Mouse (Mus musculus) ovary, postnatal 10 days (tissue): ENCODE data around the gene Pabpn1l.

Experiments used
- DNase-seq: peaks from one replicate; pipeline ENCODE4 v3.0.0; 2022; ENCODE audit warnings: low spot score

Pabpn1l gene

GRCm38 (mm10) chr8:122617947-122618546 lies 4.5 kb downstream of the Pabpn1l start:
- DNase-seq = peak; percentile 64

- no peak for DNase-seq
Measured at GRCm38 (mm10) chr8:122616181-122616905, 6.2 kb downstream of the Pabpn1l start.

DNA sequence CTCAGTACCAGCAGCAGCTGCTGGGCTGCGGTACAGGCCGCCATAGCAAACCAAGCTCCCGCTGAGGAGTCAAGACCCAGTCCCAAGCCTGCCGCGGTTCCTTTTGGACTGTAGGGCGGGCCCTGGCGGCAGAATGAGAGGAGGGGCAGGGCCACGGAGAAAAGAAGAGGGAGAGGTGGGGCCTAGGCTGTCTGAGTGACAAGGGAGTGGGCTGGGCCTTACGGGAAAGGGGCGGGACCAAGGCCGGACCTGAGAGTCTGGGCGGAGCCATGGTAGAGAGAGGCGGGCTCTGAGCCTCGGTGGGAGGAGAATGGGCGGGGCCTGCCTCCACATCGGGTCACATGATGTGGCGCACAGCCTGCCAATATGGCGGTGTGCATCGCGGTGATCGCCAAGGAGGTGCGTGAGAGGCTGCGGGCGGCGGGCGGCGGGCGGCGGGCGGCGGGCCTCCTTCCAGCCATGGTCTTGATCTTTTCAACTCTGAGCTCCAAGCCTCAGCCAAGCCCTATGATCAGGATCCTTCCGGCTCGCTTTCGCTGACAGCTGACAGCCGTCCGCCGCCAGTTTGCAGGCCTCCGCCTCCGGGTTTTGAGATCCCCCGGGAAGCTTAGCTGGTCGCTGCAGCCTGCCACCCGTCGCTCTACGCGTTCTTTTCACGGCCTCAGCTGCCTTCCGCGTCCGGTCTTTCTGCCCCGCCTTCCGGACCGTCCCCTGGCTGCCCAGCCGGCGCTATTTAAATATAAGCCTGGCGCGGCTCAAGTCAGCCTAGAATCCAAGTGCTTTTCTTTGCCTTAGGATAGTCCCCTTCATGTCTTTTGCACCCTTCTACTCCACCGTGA lies 11.0 kb downstream of the Pabpn1l start, which contains the start of the genes Galns and Trappc2l:
TSS of gene Galns (minus strand) at position 169 of the 839 bp plus-strand sequence.
TSS of gene Trappc2l (plus strand) at position 346 of the 839 bp plus-strand sequence.
- peak; percentile 76 for DNase-seq

- DNase-seq = no peak
Measured at GRCm38 (mm10) chr8:122610612-122611277, 11.8 kb downstream of the Pabpn1l start.

- no peak for DNase-seq
Measured at GRCm38 (mm10) chr8:122610209-122610608, 12.3 kb downstream of the Pabpn1l start.

DNA sequence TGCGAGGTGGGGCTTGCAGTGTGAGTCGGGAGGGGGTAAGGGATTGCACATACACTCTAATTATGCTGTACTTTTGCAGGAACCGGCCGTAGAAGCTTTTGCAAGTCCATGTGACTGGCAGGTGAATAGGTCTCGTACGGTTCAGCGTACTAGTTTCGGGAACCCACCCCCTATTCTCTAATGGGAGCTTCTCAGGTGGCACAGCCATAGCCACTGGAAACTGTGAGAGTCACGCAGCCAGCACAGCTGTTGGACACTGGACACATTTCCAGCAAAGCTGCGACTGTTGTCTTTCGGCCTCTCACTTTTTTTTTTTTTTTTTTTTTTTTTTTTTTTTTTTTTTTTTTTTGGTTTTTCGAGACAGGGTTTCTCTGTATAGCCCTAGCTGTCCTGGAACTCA lies 15.7 kb downstream of the Pabpn1l start:
- DNase-seq = no peak

DNA sequence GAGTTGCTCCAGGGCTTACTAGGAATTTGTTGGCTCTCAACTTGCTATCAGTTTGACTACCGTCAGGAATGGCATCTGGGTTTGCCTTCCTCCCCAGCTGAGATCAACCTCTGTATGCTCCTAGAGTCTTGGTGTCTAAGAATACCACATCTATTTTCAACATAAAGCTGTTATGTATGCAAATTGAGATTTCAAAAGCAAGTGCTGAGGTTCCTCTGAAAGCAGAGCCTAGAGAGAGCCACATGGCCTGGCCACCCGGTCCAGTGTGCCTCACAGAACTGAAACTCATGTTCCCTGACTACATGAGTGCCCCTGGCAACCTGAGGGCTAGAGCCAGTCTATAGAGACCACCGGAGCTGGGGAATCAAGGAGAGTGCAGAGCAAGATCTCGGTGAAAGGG lies 17.2 kb downstream of the Pabpn1l start:
- no peak for DNase-seq

GRCm38 (mm10) chr8:122604640-122605039 lies 17.9 kb downstream of the Pabpn1l start:
- no peak for DNase-seq

DNA sequence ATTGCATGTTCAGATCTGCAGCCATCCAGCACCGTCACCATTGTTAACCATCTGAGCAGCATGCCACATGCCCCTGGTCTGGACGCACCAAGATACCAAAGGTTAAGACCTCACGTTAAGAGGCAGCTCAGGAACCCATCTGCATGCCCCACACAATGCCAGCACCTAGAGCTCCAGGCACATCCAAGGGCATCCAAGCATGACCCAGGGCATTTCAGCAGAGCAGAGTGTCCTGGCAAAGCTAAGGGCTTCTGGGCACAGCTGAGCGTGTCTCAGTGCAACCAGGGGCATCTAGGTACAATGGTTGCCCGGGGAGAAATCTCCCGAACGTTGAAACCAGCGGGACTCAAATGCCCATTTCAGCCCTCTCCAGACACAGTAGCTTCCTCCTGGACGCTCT lies 21.9 kb downstream of the Pabpn1l start:
- no peak for DNase-seq

DNA sequence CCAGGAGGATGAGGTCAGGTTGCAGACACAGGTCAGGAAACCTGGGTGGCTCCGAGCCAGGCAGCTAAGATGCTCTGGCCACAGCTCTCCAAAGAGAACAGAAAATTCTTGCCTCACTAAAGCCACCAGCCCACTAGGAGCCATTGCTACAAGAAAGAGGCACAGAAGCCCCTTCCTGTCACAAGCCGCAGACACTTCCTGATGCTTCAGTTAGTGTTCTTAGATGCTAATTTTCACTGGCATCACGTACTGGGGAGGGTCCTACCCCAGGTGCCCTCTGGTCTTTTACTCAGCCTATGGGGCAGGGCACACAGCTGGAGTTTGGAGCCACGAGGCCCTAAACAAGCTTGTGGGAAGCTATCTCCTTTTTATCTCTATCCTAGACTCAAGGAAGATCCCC lies 26.5 kb downstream of the Pabpn1l start:
- DNase-seq = no peak

- no peak for DNase-seq
Measured at GRCm38 (mm10) chr8:122593783-122594507, 28.6 kb downstream of the Pabpn1l start.

GRCm38 (mm10) chr8:122593240-122593639 lies 29.3 kb downstream of the Pabpn1l start:
- DNase-seq = no peak

DNA sequence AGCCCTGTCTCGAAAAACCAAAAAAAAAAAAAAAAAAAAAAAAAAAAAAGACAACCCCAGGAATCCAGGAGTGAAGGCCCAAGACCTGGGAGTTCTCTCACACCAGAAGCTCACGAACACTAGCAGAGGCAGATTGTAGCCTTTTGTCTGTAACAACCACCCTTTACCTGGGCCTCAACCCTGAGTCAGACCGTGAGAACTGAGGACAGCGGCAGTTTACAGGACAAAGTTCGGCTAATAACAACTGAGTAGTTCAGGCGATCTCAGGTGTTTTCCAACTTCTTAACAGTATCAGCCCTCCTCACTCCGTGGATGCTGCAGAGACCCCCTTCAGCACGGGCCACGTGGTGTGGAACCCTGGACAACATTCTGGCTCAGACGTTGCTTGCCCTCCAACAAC lies 35.8 kb downstream of the Pabpn1l start:
- no peak for DNase-seq

DNA sequence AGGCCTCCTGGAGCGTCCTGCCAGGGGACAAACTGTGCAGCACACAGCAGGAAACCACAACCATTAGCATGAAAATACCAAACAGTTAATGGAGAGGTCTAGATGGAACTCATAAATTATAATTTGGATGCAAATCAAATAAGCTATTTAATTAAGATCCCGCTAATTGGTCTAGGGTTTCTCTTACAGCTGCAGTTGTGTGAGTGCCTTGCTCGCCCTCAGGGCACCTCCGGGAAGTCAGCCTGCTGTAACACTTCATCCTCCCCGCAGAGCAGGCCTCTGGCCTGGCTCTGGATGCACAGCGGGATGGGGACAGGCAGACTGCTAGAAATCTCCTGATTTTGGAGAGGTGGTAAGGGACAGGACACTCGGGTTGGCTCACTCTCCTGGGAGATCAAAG lies 36.4 kb downstream of the Pabpn1l start:
- no peak for DNase-seq

DNA sequence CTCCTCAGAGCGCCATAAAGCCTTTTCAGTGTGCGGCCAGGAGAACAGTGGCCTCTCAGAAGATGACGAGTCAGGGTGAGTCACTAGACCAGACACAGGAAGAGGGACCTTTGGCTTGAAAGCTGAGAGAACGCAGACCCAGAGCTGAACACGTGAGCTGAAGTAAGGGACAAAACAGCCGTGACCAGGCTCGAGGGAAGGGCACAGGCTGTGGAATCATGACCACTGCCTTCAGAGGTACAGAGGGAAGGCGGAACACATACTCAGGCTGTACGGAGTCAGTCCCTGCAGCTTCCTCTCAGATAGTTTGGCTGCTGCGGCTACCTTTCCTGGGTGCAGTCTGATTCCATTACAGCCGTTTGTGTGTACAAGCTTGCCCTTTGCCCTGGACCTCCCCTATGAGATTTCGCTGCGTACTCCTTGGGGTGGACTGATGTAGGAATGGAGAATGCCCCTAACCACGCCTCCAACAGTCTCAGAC lies 37.1 kb downstream of the Pabpn1l start:
- no peak for DNase-seq

DNA sequence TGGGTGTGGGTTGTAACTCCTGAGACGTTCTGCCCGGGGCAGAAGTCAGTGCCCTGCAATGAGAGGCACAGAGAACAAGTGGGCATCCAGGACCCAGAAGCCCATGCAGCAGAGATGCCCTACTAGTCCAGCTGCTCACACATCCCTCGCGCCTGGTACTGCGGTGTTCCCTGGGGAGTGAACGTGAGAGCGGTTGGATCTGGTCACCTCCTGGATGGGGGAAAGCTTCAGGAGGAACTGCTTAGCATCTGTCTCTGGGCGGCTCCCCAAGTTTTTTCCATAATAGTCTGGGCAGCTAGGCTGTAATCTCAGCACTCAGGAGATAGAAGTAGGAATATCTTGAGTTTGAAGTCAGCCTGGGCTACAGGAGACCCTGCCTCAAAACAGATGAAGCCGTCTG lies 37.6 kb downstream of the Pabpn1l start:
- no peak for DNase-seq

GRCm38 (mm10) chr8:122580926-122581325 lies 41.6 kb downstream of the Pabpn1l start:
- no peak for DNase-seq

GRCm38 (mm10) chr8:122579196-122579595 lies 43.3 kb downstream of the Pabpn1l start:
- DNase-seq = no peak

DNA sequence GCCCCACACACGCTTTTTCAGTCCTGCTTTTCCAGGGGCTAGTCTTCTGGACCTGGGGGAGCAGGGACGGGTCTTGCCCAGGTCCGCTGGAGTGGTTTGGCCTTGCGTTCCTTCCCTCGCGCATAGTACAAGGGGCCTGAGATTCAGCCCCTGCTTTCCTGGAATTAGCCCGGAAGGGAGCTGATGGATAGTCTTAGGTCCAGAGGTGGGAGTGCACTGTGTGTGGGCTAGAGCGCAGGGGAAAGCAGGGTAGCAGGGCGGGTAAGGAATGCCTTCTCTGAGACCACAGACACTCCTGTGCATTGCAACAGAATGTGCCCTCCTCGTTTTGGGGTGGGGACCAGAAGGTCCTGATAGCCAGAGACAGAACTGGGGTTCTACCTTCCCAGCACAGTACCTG lies 45.4 kb downstream of the Pabpn1l start:
- DNase-seq = no peak

DNA sequence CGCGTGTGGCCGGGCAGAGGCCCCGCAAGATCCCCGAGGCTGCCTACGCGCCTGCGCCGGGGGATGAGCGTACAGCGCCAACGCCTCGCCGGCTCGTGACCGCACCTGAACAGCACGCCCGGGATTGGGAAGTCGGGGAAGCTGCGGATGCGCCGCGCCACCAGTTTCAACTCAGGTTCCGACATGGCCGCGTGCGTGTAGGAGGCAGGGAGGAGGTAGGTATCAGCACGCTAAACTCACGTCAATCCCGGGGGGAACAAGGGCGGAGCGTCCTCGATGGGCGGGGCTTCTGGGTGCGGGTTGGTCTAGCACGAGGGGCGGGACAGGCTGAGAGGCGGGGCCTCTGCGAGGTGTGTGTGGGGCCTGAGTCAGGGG lies 45.9 kb downstream of the Pabpn1l start, which contains the start of gene Aprt:
TSS of gene Aprt (minus strand) at position 262 of the 375 bp plus-strand sequence.
- DNase-seq = peak; percentile 83
